Mouse (Mus musculus) heart, adult 2 months (tissue): Measurements from ENCODE around the gene Aamdc.

Experiments used
- CTCF ChIP-seq: fragments of 200-600 bp; IDR thresholded peaks from 2 replicates; pipeline ENCODE4 v1.8.1; 2022; ENCODE audit warnings: antibody characterized with exemption, mild to moderate bottlenecking, moderate library complexity
- EP300 ChIP-seq: fragments of 200-500 bp; IDR thresholded peaks from 2 replicates; pipeline ENCODE4 v1.6.1; 2011; ENCODE audit warnings: low read depth, low read length, control low read depth; ENCODE audit not compliant: insufficient read depth
- POLR2A ChIP-seq: fragments of 200-500 bp; IDR thresholded peaks from 2 replicates; pipeline ENCODE4 v1.6.1; 2011; ENCODE audit warnings: mild to moderate bottlenecking, low read depth, low read length, control low read depth; ENCODE audit not compliant: insufficient read depth

DNA sequence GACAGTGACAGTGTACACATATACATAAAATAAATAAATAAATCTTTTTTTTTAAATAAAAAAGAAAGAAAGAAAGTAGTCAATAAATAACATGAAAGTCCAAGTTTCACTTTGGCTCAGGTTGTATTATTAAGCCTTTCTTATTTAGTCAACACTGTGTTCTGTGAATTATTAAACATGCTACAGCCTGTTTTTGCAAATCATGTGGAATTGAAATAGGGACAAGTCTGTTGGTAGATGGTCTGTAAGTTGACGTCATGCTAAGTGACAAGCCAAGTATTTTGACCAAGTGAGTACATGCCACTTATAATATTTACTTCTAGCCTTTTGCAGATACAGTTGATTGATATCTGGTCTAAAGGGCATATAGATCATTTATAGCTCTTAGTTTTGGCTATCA lies 43.4 kb upstream of the Aamdc start:
- TF ChIP-seq EP300 (no peak), POLR2A (no peak), CTCF (no peak)
